9 mouse cellular contexts compared by ENCODE assay signal in the genomic region with DNA sequence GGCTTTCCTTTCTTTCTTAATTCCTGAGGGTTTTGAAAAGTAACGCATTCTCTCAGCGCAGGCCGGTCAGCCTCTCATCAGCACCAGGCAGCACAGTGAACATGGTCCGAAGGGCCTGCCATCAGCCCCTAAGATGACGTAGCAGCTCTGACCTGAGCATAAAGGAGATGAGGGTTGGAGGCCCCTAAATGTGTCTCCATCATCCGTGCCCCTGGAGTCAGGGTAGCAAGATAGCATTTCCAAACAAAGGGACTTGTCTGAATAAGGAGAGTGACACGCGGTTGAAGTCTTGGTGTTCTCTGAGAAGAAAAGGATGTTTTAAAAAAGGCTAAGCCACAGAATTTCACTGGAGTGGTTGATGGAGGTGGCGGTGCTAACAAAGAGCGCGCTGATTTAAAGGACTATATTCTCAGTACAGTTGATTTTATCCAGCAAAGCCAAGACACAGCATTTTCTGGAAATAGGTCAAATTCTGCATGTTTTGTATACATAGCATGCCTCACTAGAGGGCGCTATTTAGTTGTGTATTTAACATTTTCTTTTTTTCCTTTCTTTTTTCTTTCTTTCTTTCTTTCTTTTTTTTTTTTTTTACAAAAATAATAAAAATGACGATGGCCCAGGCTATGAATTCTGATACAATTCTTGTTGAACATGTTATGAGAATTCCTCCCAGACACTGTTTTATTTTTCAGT. TPM values are rescaled to one million over a fixed set of nuclear protein-coding genes. Genes with fewer than 3 reads are reported as not detected.
DNase-seq lines count a peak whose midpoint lies in the region; ATAC-seq and TF ChIP-seq lines count a peak whose summit lies in the region.
"Had no signal": no experiment of that assay in that cellular context is flagged by ENCODE, and none has a peak within 500 bp of the region (broad histone marks: within the 10 kb centered on the region; RNA-seq: fewer than 3 reads in every experiment).

No protein-coding gene starts in this region.

- no peak for ATAC-seq in kidney, embryonic 16.5 days (ENCODE audit: low FRiP score, low TSS enrichment)

- H3K9ac ChIP-seq in kidney, embryonic 16.5 days (replicated peaks; ENCODE audit: low read length): no peak overlapping the region

- H3K27me3 ChIP-seq in kidney, adult 2 months (replicated peaks; ENCODE audit: control insufficient read depth, insufficient read depth, low read length): no peaks in the 10 kb centered on the region
- H3K27me3 ChIP-seq in kidney, embryonic 16.5 days (ENCODE audit: insufficient read depth, low read length): no peaks in the 10 kb centered on the region
- H3K27me3 ChIP-seq: megakaryocyte, embryonic 14.5 days had no signal

- no peak for TF ChIP-seq POLR2A in kidney, adult 2 months (IDR thresholded peaks at IDR 0.05; ENCODE audit: low read depth, low read length)

- no peak overlapping the region for H3K4me3 ChIP-seq in kidney, adult 2 months (ENCODE audit: insufficient read depth, low read depth, low read length)
- no peak overlapping the region for H3K4me3 ChIP-seq in kidney, embryonic 16.5 days (ENCODE audit: low read length)
- H3K4me3 ChIP-seq: megakaryocyte, embryonic 14.5 days had no signal

- no peaks in the 10 kb centered on the region for H3K4me1 ChIP-seq in kidney, adult 2 months (ENCODE audit: control insufficient read depth, insufficient read depth, low read length)
- peaks cover 5% of the 10 kb centered on the region; the same call in 1 of the 2 replicates for H3K4me1 ChIP-seq in kidney, embryonic 16.5 days (ENCODE audit: insufficient read depth, low read length)
- H3K4me1 ChIP-seq: megakaryocyte, embryonic 14.5 days had no signal

- peak; percentile 22 for DNase-seq in kidney, adult 2 months
- DNase-seq in A20 (ENCODE audit: low read depth, low spot score): peak; percentile 25
- DNase-seq in adipocyte (ENCODE audit: low spot score): peak; percentile 75
- DNase-seq in lung, postnatal 10 days: peak; percentile 47
- DNase-seq in T-cell, adult 2 months (ENCODE audit: low spot score): no peak
- DNase-seq in spleen, adult 18-20 months: no peak
- no peak for DNase-seq in layer of hippocampus, adult 9-11 months

- H3K4me2 ChIP-seq in kidney, embryonic 16.5 days (replicated peaks; ENCODE audit: low read depth, low read length): no peak overlapping the region

- no peaks in the 10 kb centered on the region for H3K9me3 ChIP-seq in kidney, embryonic 16.5 days (ENCODE audit: low read length)

- 56% methylated on average over 13 of the region's 13 CpGs for WGBS in kidney, adult 2 months
- 46% methylated on average over 13 of the region's 13 CpGs for WGBS in kidney, embryonic 16.5 days

- TF ChIP-seq CTCF in kidney, adult 2 months (conservative IDR thresholded peaks at IDR 0.05; ENCODE audit: insufficient read depth, insufficient read length, low read depth, low read length): 0 out of 2 replicates have a peak, but pooled peaks have one; percentile 6

- H3K27ac ChIP-seq in kidney, adult 2 months (ENCODE audit: insufficient read depth, low read depth, low read length): no peak overlapping the region
- H3K27ac ChIP-seq in kidney, embryonic 16.5 days (ENCODE audit: low read length): no peak overlapping the region

- no peaks in the 10 kb centered on the region for H3K36me3 ChIP-seq in kidney, adult 2 months (ENCODE audit: control insufficient read depth, insufficient read depth, low read length)
- no peaks in the 10 kb centered on the region for H3K36me3 ChIP-seq in kidney, embryonic 16.5 days (ENCODE audit: insufficient read depth, low read length)

RNA-seq across cellular contexts. Expression of gene Zfp64, which starts 34.8 kb away (rescaled TPM):
- polyA plus RNA-seq in kidney, adult 2 months (2012; rRNA removed): 18.6 and 20.0 TPM in 2 replicates
- 30.1 and 33.0 TPM in 2 replicates for polyA plus RNA-seq in kidney, embryonic 16.5 days (2015; fragmentation: Nextera tagmentation; extraction: Ambion mirVana)

Comparison
In these comparisons a context has a peak if more than half of its experiments do, and no peak if none do; other contexts are left out.
1. DNase-seq: peak in kidney, adult 2 months (single experiment), A20 (single experiment), adipocyte (single experiment) and lung, postnatal 10 days (single experiment); none in T-cell, adult 2 months (single experiment), spleen, adult 18-20 months (0 of 2) and layer of hippocampus, adult 9-11 months (single experiment).